Mouse (Mus musculus): ENCODE data around the gene Clstn2.

Clstn2 gene

DNA sequence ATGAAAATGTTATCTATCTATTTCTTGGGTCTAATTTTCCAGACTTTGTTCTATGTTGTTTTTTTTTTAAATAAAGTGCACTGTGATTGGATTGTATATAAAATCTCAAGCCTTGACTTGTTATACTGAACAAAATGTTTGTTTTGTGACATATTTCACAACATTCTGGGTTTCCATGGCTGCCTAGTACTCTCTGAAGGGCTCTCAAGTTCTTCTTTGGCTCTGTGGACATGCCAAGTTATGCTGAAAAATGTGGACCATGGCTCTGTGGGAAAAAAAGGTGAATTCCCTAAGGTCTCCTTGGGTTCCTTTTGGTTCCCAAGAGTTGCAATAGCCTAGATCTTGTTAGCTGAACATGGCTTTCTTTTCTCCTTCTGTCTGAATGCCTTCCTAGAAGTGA is 353.1 kb downstream of the Clstn2 start:
- no peak for DNase-seq (ENCODE audit: low spot score in 2 of 2)

DNA sequence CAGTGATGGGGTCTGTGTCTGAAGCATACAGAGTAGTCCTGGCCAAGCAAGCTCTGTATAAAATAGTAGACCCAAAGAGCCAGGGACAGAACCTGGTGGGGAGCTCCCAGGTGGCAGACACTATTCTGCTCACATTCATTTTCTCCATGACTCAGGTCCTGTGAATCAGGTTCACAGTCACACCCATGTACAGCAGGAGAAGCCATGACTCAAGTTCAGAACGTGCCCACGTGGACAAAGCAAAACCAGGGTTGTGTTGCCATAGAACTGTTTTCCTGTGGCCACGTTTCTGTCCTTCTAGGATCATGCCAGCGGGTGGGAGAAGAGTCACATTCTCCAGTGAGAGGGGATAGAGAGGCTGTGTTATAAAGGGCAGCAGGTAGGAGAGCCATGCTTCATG is 353.9 kb downstream of the Clstn2 start:
- DNase-seq (ENCODE audit: low spot score in 2 of 2): peak; percentile 14 to 35

DNA sequence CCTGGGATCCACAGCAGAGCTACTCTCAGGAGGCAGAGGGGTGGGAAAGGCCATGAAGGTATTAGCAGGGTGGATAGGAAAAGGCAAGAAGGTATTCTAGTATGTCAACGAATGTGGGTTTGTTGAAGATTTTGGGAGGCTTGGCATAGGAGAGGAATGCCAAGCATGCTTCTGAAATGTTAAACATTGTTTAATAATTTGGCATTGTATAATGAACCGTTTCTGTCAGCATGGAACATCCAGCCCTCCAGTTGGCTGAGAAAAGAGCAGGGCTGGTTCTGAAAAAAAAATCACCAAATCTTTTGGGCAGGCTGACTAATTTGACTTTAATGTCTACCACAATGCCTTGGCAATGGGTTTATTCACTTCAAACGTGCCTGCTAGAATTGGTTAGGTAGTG is 355.9 kb downstream of the Clstn2 start:
- DNase-seq (ENCODE audit: low spot score in 2 of 2): no peak

DNA sequence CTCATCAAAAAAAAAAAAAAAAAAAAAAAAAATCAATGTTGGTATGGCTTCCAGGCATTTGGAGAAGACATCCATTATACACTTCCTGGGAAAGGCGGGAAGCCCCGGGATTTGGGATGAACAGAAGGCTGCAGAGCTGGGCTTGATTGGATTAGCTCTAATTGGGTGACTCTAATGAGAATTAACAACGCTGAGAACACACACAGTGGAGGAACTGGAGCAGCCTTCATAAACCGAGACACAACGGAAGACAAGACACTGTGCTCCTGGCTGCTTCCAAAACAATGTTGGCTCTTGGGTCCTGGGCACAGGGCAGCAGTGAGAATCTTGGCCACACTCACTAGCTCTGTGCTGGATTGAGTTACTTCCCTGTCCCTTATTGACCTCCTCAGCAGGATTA is 360.3 kb downstream of the Clstn2 start:
- DNase-seq (ENCODE audit: low spot score in 2 of 2): no peak

DNA sequence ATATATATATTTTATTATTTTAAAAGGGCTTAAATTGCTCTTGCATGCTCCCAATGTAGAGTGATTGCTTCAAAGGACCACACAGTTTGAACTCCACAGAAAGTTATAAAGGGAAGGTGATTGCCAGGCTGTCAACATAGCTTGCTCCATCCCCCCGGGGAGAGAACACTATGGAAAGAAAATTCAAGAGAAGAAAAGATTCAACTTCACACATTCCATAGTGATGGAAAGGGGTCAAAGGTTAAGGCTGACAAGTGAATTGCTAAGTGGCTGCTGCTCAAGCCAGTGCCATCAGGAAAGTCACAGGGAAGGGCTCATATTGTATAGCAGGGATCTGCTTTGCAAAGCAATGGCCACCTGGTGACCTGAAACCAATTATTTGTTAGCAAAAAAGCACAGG is 360.8 kb downstream of the Clstn2 start:
- no peak for DNase-seq (ENCODE audit: low spot score in 2 of 2)

DNA sequence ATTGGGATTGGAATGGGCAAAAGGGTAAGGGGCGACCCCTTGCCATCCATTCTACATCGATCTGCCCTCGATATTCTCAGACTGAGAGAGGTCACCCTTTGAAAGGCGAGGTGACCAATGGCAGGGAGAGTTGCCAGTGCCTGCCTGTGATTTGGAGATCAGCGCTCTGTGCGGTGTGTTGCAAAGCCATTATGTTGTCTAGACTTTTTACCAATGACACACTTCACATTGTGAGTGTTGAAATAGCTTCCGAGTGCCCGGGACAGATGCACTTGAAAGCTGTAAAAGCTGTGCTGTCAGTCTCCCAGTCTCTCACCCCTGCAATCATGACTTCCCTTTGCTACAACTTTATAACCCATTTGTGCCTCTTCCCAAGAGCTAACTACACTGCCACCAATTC is 362.3 kb downstream of the Clstn2 start:
- no peak for DNase-seq (ENCODE audit: low spot score in 2 of 2)

DNA sequence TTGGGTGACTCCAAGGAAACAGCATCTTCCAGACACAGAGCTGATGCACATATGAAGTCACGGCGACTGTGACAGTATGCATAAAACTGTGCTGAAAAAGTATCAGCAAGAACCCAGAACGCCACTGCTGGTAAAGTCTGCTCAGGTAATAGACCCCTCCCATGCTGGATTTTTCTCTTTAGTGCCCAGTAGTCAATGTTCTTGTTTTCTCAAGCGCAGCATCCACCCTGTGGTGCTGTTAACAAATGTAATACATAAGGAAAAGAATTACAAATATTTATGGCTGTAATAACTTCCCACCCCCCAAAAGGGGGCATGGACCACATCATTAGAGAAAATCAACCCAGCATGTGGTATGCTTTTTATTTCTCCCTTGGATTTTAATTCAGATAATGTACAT is 372.0 kb downstream of the Clstn2 start:
- DNase-seq (ENCODE audit: low spot score in 2 of 2): no peak

DNA sequence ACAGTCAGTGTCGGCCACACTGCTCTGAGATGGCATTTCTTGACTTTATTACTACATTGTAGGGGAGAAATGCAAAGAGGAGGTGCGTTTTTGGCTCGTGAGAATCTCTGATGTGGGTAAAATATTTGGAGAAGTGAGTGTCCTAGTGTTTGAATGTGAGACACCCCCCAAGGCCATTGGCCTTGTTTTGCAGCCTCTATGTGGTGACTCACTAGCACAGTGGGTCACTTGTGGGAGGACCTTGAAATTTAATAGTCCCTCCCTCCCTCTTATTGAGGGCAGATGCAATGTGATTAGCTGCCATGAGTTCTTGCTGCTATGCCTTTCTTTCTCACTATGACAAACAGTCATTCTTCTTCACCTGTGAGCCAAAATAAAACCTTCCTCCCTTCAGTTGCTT is 374.2 kb downstream of the Clstn2 start:
- no peak for DNase-seq (ENCODE audit: low spot score in 2 of 2)

DNA sequence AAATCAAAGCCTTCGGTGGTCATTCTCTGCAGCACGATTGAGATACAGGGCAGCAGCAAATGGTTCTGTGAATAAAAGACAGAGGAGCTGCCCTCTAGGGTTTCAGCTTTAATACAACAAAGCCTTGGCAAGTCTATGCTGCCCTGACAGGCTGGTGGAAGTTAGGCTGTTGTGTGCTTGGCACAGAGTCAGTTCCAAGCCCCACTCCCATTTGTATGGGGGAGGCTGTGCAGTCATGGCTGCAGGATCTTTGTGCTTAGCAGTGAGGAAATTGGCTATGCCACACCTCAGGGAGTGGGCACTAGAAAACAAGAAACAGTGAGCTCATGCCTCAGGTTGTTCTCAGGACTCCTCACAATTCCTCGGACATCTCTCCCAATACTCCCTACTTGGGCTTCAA is 384.6 kb downstream of the Clstn2 start:
- DNase-seq (ENCODE audit: low spot score in 2 of 2): no peak

DNA sequence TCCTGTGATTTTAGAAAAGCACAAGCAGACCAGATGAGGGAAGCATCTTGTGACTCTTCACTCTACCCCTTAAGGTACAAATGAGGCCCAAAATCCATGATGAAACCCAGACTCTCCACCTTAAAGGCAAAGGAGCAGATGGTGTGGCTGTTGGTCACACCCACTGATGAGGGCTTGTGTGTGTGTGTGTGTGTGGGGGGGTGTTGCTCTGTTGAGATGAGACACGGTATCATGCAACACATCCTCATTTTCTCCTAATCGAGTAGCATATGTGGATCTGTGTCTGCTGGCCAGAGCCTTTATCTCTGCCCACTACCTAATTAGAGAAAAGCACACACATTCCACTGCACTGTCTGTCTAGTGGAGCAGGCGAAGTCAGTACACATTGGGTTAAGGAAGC is 387.2 kb downstream of the Clstn2 start:
- peak in 1 of 2 experiments; percentile 14 for DNase-seq (ENCODE audit: low spot score in 2 of 2)

DNA sequence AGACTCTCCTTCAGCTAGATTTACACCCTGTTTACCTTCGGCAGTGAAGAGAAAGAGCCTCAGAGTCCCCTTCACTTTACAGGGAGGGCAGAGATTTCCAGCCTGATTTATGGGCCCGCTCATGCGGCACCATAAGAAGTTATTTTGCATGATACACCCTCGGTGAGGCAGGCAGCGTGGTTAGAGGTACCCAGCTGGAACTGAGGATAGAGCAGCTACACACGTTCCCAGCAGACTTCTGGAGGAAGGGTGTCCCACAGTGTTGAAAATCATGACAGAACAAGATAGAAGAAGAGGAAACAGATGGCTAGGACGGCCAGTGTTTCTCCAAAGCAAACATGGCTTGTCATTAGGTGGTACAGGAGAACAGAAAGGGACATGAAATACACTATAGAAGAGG is 390.6 kb downstream of the Clstn2 start:
- no peak for DNase-seq (ENCODE audit: low spot score in 2 of 2)

DNA sequence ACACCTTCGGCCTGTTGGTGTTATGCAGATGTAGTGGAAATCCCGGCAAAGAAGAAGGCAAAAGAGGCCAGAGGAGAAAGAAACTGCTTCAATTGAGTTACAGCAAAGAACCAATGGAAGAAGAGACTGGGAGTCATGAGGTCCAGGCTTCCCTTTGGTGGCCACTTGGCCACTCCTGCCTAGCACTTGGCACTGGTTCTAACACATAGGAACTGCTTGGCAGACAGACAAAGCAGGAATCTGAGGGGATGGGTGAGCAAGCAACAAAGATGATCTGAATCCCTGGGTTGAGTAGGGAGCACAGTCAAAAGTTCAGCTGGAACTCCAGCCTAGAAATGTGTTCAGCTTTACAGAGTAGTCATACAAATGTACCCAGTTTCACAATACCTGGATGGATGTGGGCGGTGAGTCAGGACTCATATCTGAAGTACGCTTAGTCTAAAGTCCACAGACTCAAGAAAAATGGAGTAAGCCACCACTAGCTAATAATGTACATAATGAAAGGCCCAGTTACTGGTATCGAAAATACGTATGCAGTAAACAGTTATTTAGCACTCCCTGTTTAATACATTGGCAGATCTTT is 392.9 kb downstream of the Clstn2 start:
- DNase-seq (ENCODE audit: low spot score in 2 of 2): no peak

DNA sequence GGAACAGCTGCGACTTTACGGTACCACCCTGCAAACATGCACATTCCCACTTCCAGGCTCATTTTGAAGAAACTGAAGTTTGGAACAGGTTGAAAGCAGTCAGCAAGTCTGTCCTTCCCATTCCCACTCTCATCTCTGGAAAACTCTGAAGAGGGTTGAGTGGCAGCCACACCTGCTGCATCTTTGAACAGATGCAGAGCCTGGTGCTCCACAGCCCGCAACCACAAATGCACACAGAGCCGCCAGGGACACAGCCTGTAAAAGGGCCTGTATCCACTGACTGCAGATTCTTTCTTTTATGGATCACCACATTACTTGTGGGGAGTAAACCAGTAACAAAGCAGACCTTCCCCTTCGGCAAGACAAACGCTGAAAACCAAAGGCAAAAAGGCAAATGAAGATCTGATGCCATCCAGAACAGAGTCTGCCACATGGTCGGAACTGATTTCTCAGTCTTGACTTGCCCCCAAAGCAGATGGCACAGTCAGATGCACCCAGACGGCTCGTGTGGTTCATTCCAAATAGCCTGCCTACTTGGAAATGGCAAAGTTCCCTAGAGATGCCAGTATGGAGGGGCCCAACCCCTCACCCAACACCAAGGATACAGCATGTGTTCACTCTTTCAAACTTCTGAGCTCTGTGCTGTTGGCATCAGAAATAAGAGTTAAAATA is 394.2 kb downstream of the Clstn2 start:
- DNase-seq (ENCODE audit: low spot score in 2 of 2): peak in 1 of 2 experiments; percentile 24

DNA sequence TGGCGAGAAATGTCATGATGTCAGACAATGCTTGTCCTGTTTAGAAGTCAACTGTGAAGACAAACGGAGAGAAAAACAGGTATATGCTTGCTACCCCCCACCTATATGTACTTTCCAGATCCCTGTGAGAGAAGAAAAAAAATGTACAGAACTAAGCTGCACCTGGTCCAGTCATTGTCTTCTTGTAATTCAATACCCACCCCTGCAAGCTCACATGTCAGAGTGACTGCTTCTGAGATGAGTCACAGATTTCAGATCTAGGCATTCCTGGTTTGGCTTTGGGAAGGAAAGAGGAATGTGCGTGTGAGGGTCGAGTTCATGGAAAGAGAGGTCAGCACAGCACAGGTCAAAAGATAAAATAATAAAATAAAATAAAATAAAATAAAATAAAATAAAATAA is 397.6 kb downstream of the Clstn2 start:
- DNase-seq (ENCODE audit: low spot score in 2 of 2): no peak

DNA sequence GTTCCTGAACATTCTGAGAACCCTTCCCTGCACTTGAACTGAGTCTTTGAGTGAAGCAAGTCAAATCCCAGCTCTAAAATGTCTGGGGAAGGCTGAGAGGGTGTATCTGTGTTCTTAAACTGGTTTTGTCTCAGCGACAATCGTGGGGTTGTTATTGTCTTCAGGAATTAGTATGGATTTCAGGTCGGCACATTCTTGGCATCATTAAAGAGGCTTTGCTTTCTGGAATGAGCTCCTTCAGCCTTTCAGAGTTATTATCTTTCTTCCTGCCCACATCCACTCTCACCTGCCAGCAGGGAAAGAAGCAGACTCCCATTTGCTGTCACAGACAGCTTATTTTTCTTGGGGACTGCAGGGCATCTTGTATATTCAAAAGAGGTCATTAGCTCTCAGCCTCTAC is 398.1 kb downstream of the Clstn2 start:
- DNase-seq (ENCODE audit: low spot score in 2 of 2): no peak

DNA sequence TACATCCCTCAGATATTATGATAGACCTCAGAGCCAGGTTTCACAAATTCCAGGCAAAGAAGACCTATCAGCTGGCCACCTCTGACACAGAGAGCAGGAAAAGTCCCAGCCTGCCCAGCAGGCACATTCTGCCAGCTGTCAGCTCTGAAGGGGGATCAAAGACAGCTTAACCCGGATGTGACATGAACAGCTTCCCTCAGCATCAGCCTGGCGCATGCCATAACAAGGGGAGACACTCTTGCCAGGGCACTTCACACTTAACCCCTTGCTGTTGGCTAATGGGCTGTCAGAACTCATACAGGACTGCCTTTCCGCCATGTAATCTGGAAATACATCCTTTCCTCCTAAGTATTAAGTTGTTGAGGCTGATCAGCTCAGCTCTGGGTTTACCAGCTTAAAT is 403.8 kb downstream of the Clstn2 start:
- no peak for DNase-seq (ENCODE audit: low spot score in 2 of 2)

DNA sequence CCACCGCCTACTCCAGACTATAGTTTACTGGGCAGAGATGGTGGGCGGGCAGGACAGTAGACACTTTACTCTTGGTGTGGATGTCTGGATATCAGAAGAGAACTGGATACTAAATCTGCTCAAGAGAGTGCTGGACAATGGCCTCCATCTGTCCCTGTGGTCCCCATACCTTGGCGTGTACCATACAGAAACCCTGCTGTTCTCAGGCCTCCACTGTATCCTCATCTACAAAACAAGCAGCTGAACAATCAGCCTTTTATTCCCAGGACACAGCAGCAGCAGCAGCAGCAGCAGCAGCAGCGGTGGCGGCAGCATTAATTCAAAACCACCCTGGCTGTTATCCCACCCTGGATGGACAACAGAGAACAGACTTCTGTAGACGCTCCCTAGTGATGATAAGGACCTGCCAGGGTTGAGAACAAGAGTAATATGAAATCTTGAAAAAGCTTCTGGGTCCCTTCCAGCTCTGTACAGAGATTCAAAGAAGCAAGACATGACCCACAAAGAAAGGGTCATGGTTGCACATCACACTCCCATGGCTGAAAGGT is 404.5 kb downstream of the Clstn2 start:
- DNase-seq (ENCODE audit: low spot score in 2 of 2): no peak

DNA sequence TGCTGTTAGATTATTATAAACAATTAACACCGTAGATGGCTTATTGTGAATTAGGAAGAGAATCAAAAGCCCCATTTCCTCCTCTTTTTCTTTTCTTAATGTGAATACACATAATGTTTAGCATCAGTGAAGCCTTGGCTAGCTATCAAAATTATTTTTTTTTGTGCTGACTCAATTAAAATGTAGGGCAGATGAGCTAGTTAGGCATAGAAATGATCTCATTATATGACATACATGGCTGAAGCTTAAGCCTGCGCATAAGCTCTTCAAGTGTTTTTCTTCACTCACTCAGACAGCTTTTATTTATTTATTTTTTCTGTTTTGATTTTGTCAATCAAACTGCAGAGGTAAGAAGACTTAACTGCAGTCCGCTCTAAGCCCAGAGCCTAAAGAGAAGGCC is 405.1 kb downstream of the Clstn2 start:
- no peak for DNase-seq (ENCODE audit: low spot score in 2 of 2)

DNA sequence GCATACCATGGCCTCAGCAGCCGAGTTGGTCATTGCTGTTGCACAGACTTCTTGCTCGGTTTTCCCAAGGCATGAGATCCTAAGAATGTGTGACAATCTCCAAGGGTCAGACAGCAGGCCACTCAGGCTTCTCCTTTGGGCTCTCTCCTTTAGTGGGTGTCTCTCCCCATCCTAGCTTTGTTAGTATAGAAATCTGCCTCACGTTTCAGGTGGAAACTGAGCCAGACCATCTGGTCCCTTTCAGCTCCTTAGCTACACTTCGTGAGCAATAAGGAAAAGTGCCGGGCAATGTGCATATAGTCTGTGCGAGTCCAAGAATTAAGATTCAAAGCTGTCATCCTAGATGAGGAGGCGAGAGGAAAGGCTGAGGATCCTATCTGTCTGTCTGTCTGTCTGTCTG is 422.4 kb downstream of the Clstn2 start:
- peak in 1 of 2 experiments; percentile 49 for DNase-seq (ENCODE audit: low spot score in 2 of 2)

DNA sequence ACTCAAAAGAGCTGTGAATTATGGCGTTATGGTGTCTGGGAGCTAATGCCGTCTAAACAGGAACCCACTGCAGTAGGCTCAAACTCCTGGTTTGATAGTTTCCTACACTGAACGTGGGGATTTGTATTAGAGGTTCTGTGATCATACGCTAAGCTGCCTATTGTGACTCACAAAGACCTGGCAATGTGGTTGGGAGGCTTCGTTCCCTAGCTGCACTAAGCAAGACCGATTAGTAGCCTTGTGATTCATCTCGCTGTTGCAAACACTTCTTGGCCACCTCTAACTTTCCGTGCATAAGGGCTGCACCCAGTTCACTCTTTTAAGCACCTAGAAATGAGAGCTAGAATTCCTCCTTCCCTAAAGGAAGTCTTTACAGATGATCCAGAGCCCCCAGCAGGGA is 429.3 kb downstream of the Clstn2 start:
- no peak for DNase-seq (ENCODE audit: low spot score in 2 of 2)

DNA sequence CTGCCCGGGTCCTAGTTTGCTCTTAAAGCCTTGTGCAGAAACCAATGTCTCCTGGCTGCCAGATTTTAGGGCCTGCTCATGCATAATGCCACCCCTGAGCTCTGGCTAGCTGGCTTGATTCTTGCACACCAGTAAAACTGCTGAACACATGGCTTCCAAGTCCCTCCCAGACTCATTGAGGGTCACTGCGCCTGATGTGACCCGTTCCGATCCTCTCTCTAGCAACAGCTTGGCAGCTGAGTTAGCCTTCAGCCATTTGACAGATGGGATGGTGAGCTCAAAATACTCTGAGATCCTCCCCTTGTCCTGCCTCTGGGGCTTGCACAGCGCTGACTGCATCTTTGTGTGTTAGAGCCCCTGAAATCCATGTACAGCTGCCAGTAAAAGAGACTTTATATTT is 430.5 kb downstream of the Clstn2 start:
- no peak for DNase-seq (ENCODE audit: low spot score in 2 of 2)

DNA sequence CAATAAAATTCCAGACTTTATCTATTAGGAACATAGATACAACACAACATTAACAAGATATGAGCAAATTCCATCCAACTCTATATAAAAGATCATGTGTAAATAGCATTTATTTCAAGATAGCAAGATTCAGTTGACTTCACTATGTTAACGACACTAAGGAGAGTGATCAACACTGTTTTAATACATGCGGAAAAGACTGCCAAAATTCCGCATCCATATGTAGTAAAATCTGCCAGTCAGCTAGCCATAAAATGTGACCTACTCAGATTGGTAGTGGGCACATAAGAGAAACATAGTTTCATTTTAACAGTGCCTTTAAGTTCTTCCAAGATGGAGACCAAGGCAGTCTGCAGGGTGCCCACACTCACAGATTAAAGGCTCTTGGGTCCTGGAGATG is 434.0 kb downstream of the Clstn2 start:
- DNase-seq (ENCODE audit: low spot score in 2 of 2): no peak

DNA sequence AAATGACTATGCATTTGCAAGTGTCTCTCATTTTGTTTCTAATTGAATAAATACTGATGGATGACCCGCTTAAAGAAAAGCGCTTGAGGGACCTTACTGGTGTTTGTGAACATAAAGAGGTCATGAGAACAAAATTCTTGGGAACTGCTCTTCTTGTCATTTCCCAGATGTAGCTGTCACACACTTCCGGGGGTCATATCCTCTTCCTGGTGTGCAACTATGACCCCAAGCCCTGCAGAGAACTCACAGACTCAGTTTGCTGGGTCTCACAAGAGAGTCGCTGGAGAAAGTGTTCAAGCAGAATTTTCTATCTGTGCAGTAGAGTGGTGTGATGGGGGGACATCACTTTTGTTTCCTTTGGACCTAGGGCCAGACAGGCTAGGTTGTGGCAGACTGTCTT is 442.3 kb downstream of the Clstn2 start:
- DNase-seq (ENCODE audit: low spot score in 2 of 2): no peak

DNA sequence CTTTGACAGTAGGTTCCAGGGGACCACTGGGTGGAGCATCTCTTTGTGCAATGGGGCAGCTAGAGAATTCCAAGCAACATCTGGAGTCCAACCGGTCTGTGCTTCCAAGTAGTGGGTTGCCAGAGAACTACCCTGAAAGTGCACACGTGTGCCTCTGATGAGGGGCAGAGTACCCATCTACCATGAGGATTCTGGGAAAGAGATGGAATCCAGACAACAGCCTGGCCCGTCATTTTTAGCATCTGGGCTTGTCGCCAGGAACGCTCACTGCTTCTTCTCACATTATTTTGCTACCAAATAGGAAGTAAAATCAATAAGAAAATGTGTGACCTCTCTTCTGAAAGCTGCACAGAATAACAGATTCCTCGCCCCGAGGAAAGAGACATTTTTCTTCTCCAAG is 462.1 kb downstream of the Clstn2 start:
- DNase-seq (ENCODE audit: low spot score in 2 of 2): peak; percentile 38 to 58
